Comparison of ENCODE assay signal across 19 mouse cellular contexts in the genomic region with DNA sequence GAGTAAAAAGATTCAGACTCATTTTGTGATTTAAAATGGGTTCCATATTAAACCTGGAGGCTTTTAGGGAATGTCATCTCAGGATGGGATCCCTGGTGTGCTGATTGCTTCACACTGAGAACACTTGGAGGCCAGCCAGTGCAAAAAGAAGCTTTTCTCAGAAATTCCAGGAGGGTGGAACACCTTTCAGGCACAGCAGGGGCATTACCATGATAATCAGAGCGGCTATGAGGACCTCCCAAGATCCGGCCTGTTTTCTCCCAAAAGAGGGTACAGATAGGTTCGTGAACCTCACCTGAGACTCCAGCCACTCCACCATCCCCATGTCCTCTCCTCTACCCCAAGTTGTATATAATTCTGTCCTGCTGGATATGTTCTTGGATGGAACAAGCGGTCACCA. TPM values are rescaled to one million over a fixed set of nuclear protein-coding genes. Genes with fewer than 3 reads are reported as not detected.
"Had no signal": no experiment of that assay in that cellular context is flagged by ENCODE, and none has a peak within 500 bp of the region (broad histone marks: within the 10 kb centered on the region; RNA-seq: fewer than 3 reads in every experiment).

No protein-coding gene starts in this region.

- H3K36me3 ChIP-seq: limb, embryonic 13.5 days; midbrain, embryonic 12.5 days; neural tube, embryonic 13.5 days had no signal

- H3K9me3 ChIP-seq: midbrain, embryonic 12.5 days; neural tube, embryonic 13.5 days had no signal

- H3K4me2 ChIP-seq: limb, embryonic 13.5 days; midbrain, embryonic 12.5 days; neural tube, embryonic 13.5 days had no signal

- DNase-seq: layer of hippocampus, adult 9-11 months; left cerebral cortex, postnatal 4 days; lung, adult 18-20 months; retina, postnatal 1 day; right cerebral cortex, postnatal 4 days; spleen, adult 18-20 months; thymus, adult 2 months; thymus, postnatal 36 days had no signal

- H3K27ac ChIP-seq: limb, embryonic 13.5 days; liver, embryonic 14.5 days; midbrain, embryonic 12.5 days; neural tube, embryonic 13.5 days had no signal

- H3K4me3 ChIP-seq: limb, embryonic 13.5 days; midbrain, embryonic 12.5 days; neural tube, embryonic 13.5 days had no signal

- H3K9ac ChIP-seq: limb, embryonic 13.5 days; liver, embryonic 14.5 days; midbrain, embryonic 12.5 days; neural tube, embryonic 13.5 days had no signal

- H3K27me3 ChIP-seq: limb, embryonic 13.5 days; midbrain, embryonic 12.5 days; neural tube, embryonic 13.5 days had no signal

- ATAC-seq: midbrain, embryonic 16.5 days had no signal

RNA-seq across cellular contexts. Expression of a gene that starts 57.3 kb away (rescaled TPM):
- total RNA-seq: layer of hippocampus, adult 18-20 months; left cerebral cortex, postnatal 10 days; left cerebral cortex, postnatal 4 days; liver, adult 2 months; megakaryocyte-erythroid progenitor cell, adult 5-6 weeks had no signal
- polyA plus RNA-seq: limb, embryonic 13.5 days; liver, adult 2 months; liver, embryonic 14.5 days; lung, embryonic 16.5 days; midbrain, embryonic 12.5 days; midbrain, embryonic 16.5 days; neural tube, embryonic 13.5 days; stomach, embryonic 14.5 days had no signal
